ENCODE assay signal across 15 mouse cellular contexts in genomic region chr7:34258407-34258806, GRCm38 (mm10). TPM values are rescaled to one million over a fixed set of nuclear protein-coding genes. Genes with fewer than 3 reads are reported as not detected.
"Had no signal": no experiment of that assay in that cellular context is flagged by ENCODE, and none has a peak within 500 bp of the region (broad histone marks: within the 10 kb centered on the region; RNA-seq: fewer than 3 reads in every experiment).

No protein-coding gene starts in this region.

- DNase-seq: kidney, adult 8-10 months; kidney, postnatal 36 days; lung, adult 18-20 months; right cerebral cortex, adult 18-20 months; thymus, adult 18-20 months; thymus, postnatal 14 days had no signal

- ATAC-seq: midbrain, embryonic 13.5 days had no signal

- H3K9me3 ChIP-seq: midbrain, embryonic 13.5 days had no signal

- H3K4me3 ChIP-seq: midbrain, embryonic 13.5 days had no signal

- H3K9ac ChIP-seq: liver, embryonic 14.5 days; midbrain, embryonic 13.5 days had no signal

- H3K27ac ChIP-seq: liver, embryonic 14.5 days; midbrain, embryonic 13.5 days had no signal

- H3K4me2 ChIP-seq: midbrain, embryonic 13.5 days had no signal

- H3K27me3 ChIP-seq: midbrain, embryonic 13.5 days had no signal

- H3K4me1 ChIP-seq: midbrain, embryonic 13.5 days had no signal

RNA-seq across cellular contexts. Expression of gene Gm6096, which starts 7.6 kb away (rescaled TPM):
- total RNA-seq: layer of hippocampus, adult 18-20 months; layer of hippocampus, postnatal 10 days; left cerebral cortex, postnatal 36 days; liver, adult 2 months; midbrain, postnatal 0 days had no signal
- polyA plus RNA-seq: liver, adult 2 months; lung, embryonic 16.5 days; midbrain, postnatal 0 days; neural tube, embryonic 14.5 days had no signal
